In genomic region chr4:82037473-82037872, GRCm38 (mm10) we compare ENCODE assay signal across 32 mouse cellular contexts.
"Had no signal": no experiment of that assay in that cellular context is flagged by ENCODE, and none has a peak within 500 bp of the region (broad histone marks: within the 10 kb centered on the region; RNA-seq: fewer than 3 reads in every experiment).

No protein-coding gene starts in this region.

- H3K36me3 ChIP-seq: limb, embryonic 10.5 days; limb, embryonic 12.5 days; limb, embryonic 13.5 days; limb, embryonic 15.5 days; liver, embryonic 12.5 days; liver, embryonic 13.5 days; liver, embryonic 15.5 days; lung, embryonic 15.5 days; midbrain, embryonic 10.5 days; midbrain, embryonic 12.5 days; midbrain, embryonic 13.5 days; midbrain, embryonic 15.5 days; neural tube, embryonic 12.5 days had no signal

- ATAC-seq: liver, embryonic 12.5 days; liver, postnatal 0 days; lung, postnatal 0 days; midbrain, embryonic 13.5 days; midbrain, embryonic 15.5 days; midbrain, embryonic 16.5 days had no signal

- H3K27ac ChIP-seq: limb, embryonic 10.5 days; limb, embryonic 12.5 days; limb, embryonic 13.5 days; limb, embryonic 15.5 days; liver, embryonic 12.5 days; liver, embryonic 13.5 days; liver, embryonic 14.5 days; liver, embryonic 15.5 days; lung, embryonic 15.5 days; macrophage; midbrain, embryonic 10.5 days; midbrain, embryonic 12.5 days; midbrain, embryonic 13.5 days; midbrain, embryonic 15.5 days; neural tube, embryonic 12.5 days had no signal

- H3K9ac ChIP-seq: limb, embryonic 12.5 days; limb, embryonic 13.5 days; limb, embryonic 15.5 days; liver, embryonic 12.5 days; liver, embryonic 13.5 days; liver, embryonic 14.5 days; liver, embryonic 15.5 days; liver, postnatal 0 days; lung, embryonic 14.5 days; lung, embryonic 15.5 days; midbrain, embryonic 12.5 days; midbrain, embryonic 13.5 days; midbrain, embryonic 15.5 days; neural tube, embryonic 12.5 days had no signal

- H3K27me3 ChIP-seq: limb, embryonic 12.5 days; limb, embryonic 13.5 days; limb, embryonic 15.5 days; liver, embryonic 12.5 days; liver, embryonic 13.5 days; liver, embryonic 15.5 days; lung, embryonic 15.5 days; megakaryocyte, embryonic 14.5 days; midbrain, embryonic 12.5 days; midbrain, embryonic 13.5 days; midbrain, embryonic 15.5 days; neural tube, embryonic 12.5 days had no signal

- H3K4me1 ChIP-seq: liver, embryonic 12.5 days; liver, embryonic 13.5 days; liver, embryonic 15.5 days; megakaryocyte, embryonic 14.5 days; midbrain, embryonic 13.5 days; midbrain, embryonic 15.5 days; neural tube, embryonic 12.5 days had no signal

- DNase-seq: left cerebral cortex, postnatal 4 days; liver; liver, embryonic 13.5 days; liver, postnatal 0 days; lung, adult 18-20 months; lung, adult 2 months; lung, embryonic 14.5 days; lung, postnatal 10 days; lung, postnatal 14 days; lung, postnatal 36 days; lung, postnatal 4 days; midbrain, embryonic 14.5 days had no signal

- H3K4me3 ChIP-seq: limb, embryonic 10.5 days; limb, embryonic 12.5 days; limb, embryonic 13.5 days; limb, embryonic 15.5 days; liver, embryonic 12.5 days; liver, embryonic 13.5 days; liver, embryonic 15.5 days; lung, embryonic 15.5 days; megakaryocyte, embryonic 14.5 days; midbrain, embryonic 10.5 days; midbrain, embryonic 12.5 days; midbrain, embryonic 13.5 days; midbrain, embryonic 15.5 days; myocyte; neural tube, embryonic 12.5 days had no signal

- H3K4me2 ChIP-seq: limb, embryonic 12.5 days; limb, embryonic 13.5 days; limb, embryonic 15.5 days; liver, embryonic 11.5 days; liver, embryonic 12.5 days; liver, embryonic 13.5 days; liver, embryonic 15.5 days; lung, embryonic 14.5 days; lung, embryonic 15.5 days; midbrain, embryonic 11.5 days; midbrain, embryonic 12.5 days; midbrain, embryonic 13.5 days; midbrain, embryonic 15.5 days; neural tube, embryonic 12.5 days had no signal

- H3K9me3 ChIP-seq: limb, embryonic 10.5 days; limb, embryonic 12.5 days; limb, embryonic 13.5 days; limb, embryonic 15.5 days; liver, embryonic 12.5 days; liver, embryonic 13.5 days; liver, embryonic 15.5 days; lung, embryonic 15.5 days; midbrain, embryonic 10.5 days; midbrain, embryonic 12.5 days; midbrain, embryonic 13.5 days; midbrain, embryonic 15.5 days; neural tube, embryonic 12.5 days had no signal
